Mouse (Mus musculus) bone marrow, adult 2 months (tissue): ENCODE measurements around the gene Gm49396.

Experiments
- CTCF ChIP-seq: fragments of 200-500 bp; IDR thresholded peaks from 2 replicates; pipeline ENCODE4 v1.5.1; 2011; ENCODE audit warnings: low read length, control low read depth; ENCODE audit not compliant: control insufficient read depth, insufficient read depth
- POLR2A ChIP-seq: fragments of 200-500 bp; IDR thresholded peaks from 2 replicates; pipeline ENCODE4 v1.6.1; 2011; ENCODE audit warnings: low read depth, mild to moderate bottlenecking, control low read depth, low read length, borderline replicate concordance; ENCODE audit not compliant: control insufficient read depth

DNA sequence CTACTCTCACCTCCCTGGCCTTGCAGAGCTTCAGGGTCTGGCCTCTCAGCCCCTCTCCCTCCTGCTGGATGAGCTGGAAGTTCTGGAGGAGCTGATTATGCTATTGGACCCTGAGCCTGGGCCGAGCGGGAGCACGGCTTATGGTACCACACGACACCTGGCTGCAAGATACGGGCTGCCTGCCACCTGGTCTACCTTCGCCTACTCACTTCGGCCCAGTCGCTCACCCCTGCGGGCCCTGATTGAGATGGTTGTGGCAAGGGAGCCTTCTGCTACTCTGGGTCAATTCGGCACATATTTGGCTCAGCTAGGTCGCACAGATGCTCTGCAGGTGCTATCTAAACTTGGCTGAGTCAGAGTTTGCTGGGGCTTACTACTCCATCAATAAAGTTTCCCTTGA is 4.4 kb downstream of the Gm49396 start:
- no peak for TF ChIP-seq CTCF
- no peak for TF ChIP-seq POLR2A
